Mouse (Mus musculus): ENCODE measurements at regions not wholly inside any gene's neighbourhood (a gene's known extent, or its start where the extent isn't known, plus 50 kb on each side); places are given as distances from the start of the nearest gene placed in this dataset.

DNA sequence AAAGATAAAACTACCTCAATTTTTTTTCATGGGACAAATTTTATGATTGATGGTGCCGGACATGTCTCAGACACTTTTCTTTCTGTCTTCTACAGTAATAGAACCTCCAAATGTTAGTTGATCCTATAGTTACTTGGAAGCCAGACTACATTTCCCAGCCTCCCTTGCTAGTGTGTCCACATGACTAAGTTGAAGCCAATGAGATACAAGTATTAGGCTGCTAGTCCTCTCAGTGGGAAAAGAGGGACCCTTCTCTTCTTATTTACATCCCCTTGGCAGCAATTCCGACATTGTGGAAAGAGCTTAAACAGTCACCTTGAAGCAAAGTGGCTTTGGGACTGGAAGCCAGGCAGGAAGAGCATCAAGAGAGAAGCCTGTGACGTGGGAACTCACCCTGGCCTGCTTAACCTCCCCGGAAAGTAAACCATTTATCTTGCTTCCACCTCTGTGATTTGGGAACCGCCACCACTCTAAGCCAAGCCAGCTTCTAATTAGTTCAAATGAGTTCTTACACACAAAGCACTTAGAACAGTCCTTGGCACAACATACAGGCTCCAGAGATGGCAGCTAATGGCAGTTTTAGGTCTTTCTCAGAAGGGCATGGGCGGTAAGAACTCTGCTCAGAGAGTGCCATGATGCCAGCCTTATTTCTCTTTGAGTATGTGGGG, 241.4 kb upstream of the Gm4791 start:
- Histone ChIP-seq H3K4me1 (ENCODE audit: control insufficient read depth, insufficient read depth, low read length) (peaks cover under 1% of the 10 kb centered on the region; the same call in 1 of the 2 replicates), H3K27ac (ENCODE audit: low read depth, low read length) (0 out of 2 replicates have a peak overlapping the region, but pooled peaks have one; percentile 22)

GRCm38 (mm10) chr9:46751981-46752380, 246.6 kb upstream of the Gm4791 start:
- no peaks in the 10 kb centered on the region for H3K9me3 ChIP-seq (ENCODE audit: control insufficient read depth, low read length)
- WGBS = 45% methylated on average over 5 of the region's 5 CpGs
- H3K4me1 ChIP-seq (ENCODE audit: control insufficient read depth, insufficient read depth, low read length) = peaks cover 3% of the 10 kb centered on the region; the same call in 1 of the 2 replicates
- H3K27me3 ChIP-seq (ENCODE audit: control insufficient read depth, insufficient read depth, low read length) = no peaks in the 10 kb centered on the region
- H3K4me3 ChIP-seq (ENCODE audit: low read depth, low read length) = no peak overlapping the region
- no peaks in the 10 kb centered on the region for H3K36me3 ChIP-seq (ENCODE audit: control insufficient read depth, insufficient read depth, low read length)
- H3K27ac ChIP-seq (ENCODE audit: low read depth, low read length) = no peak overlapping the region
- H3K9ac ChIP-seq (replicated peaks; ENCODE audit: low read depth, low read length) = no peak overlapping the region
- no peak overlapping the region for H3K4me2 ChIP-seq (ENCODE audit: low read depth, low read length)
- no peak for ATAC-seq (ENCODE audit: low read depth)

More for the DNA sequence above, 241.4 kb upstream of the Gm4791 start:
- Histone ChIP-seq H3K9me3 (ENCODE audit: control insufficient read depth, low read length) (no peaks in the 10 kb centered on the region), H3K36me3 (ENCODE audit: control insufficient read depth, insufficient read depth, low read length) (no peaks in the 10 kb centered on the region), H3K9ac (replicated peaks; ENCODE audit: low read depth, low read length) (no peak overlapping the region), H3K27me3 (ENCODE audit: control insufficient read depth, insufficient read depth, low read length) (no peaks in the 10 kb centered on the region), H3K4me3 (ENCODE audit: low read depth, low read length) (no peak overlapping the region), H3K4me2 (ENCODE audit: low read depth, low read length) (no peak overlapping the region)
- no peak for ATAC-seq (ENCODE audit: low read depth)
- 67% methylated on average over 6 of the region's 6 CpGs for WGBS

GRCm38 (mm10) chr9:46749441-46749840, 249.1 kb upstream of the Gm4791 start:
- no peak overlapping the region for H3K9ac ChIP-seq (replicated peaks; ENCODE audit: low read depth, low read length)
- no peaks in the 10 kb centered on the region for H3K27me3 ChIP-seq (ENCODE audit: control insufficient read depth, insufficient read depth, low read length)
- peaks cover 3% of the 10 kb centered on the region; the same call in 1 of the 2 replicates for H3K4me1 ChIP-seq (ENCODE audit: control insufficient read depth, insufficient read depth, low read length)
- 69% methylated on average over 6 of the region's 6 CpGs for WGBS
- ATAC-seq (ENCODE audit: low read depth) = no peak
- no peak overlapping the region for H3K4me3 ChIP-seq (ENCODE audit: low read depth, low read length)
- no peaks in the 10 kb centered on the region for H3K9me3 ChIP-seq (ENCODE audit: control insufficient read depth, low read length)
- no peaks in the 10 kb centered on the region for H3K36me3 ChIP-seq (ENCODE audit: control insufficient read depth, insufficient read depth, low read length)
- H3K27ac ChIP-seq (ENCODE audit: low read depth, low read length) = no peak overlapping the region
- no peak overlapping the region for H3K4me2 ChIP-seq (ENCODE audit: low read depth, low read length)

DNA sequence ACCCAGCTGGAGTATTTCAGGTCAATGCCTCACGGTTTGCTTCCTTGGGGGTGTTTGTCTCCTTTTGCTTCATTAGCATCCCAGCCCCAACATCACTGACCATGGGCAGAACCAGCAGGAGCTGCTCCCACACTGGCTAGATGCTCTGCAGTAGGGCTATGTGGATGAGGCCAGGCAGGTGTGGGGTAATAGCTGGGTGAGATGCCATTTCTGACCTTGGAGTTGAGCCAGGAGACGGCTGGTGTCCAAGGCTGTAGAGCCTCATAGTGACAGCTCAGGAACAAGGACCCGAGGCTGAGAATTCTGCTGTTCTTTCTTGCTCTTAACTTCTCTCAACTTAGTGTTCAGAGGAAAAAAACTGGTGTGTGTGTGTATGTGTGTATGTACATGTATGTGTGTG, 252.3 kb upstream of the Gm4791 start:
- Histone ChIP-seq H3K36me3 (ENCODE audit: control insufficient read depth, insufficient read depth, low read length) (no peaks in the 10 kb centered on the region), H3K4me2 (ENCODE audit: low read depth, low read length) (no peak overlapping the region), H3K4me3 (ENCODE audit: low read depth, low read length) (no peak overlapping the region), H3K27me3 (ENCODE audit: control insufficient read depth, insufficient read depth, low read length) (no peaks in the 10 kb centered on the region), H3K27ac (ENCODE audit: low read depth, low read length) (no peak overlapping the region), H3K9me3 (ENCODE audit: control insufficient read depth, low read length) (no peaks in the 10 kb centered on the region), H3K4me1 (ENCODE audit: control insufficient read depth, insufficient read depth, low read length) (no peaks in the 10 kb centered on the region), H3K9ac (replicated peaks; ENCODE audit: low read depth, low read length) (no peak overlapping the region)
- ATAC-seq (ENCODE audit: low read depth) = no peak
- WGBS = 85% methylated on average over 3 of the region's 3 CpGs

GRCm38 (mm10) chr9:46740496-46740895, 258.0 kb upstream of the Gm4791 start:
- ATAC-seq (ENCODE audit: low read depth) = no peak
- Histone ChIP-seq H3K9ac (replicated peaks; ENCODE audit: low read depth, low read length) (no peak overlapping the region), H3K4me2 (ENCODE audit: low read depth, low read length) (no peak overlapping the region), H3K27ac (ENCODE audit: low read depth, low read length) (no peak overlapping the region), H3K9me3 (ENCODE audit: control insufficient read depth, low read length) (no peaks in the 10 kb centered on the region), H3K4me1 (ENCODE audit: control insufficient read depth, insufficient read depth, low read length) (peaks cover 7% of the 10 kb centered on the region; the same call in 1 of the 2 replicates), H3K4me3 (ENCODE audit: low read depth, low read length) (no peak overlapping the region), H3K36me3 (ENCODE audit: control insufficient read depth, insufficient read depth, low read length) (no peaks in the 10 kb centered on the region), H3K27me3 (ENCODE audit: control insufficient read depth, insufficient read depth, low read length) (no peaks in the 10 kb centered on the region)
- 74% methylated on average over 4 of the region's 4 CpGs for WGBS

DNA sequence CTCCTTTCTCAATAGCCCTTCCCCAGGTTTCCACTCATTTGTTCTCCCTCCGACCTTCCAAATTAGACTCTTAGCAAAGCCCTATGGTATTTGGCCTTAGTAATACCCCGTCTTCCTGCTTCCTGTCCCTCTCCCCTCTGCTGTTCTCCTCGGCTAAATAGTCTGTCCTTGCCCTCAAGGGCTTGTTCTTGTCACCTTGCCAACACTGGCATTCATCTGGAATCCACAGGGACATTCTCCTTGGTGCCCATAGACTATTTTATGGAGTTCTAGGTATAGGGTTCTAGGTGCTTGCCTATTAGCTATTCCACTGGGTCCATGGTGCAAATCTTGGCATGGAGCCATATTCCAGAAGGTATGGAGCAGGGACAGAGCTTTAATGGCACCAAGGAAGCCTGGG, 259.2 kb upstream of the Gm4791 start:
- H3K9ac ChIP-seq (replicated peaks; ENCODE audit: low read depth, low read length) = no peak overlapping the region
- H3K4me1 ChIP-seq (ENCODE audit: control insufficient read depth, insufficient read depth, low read length) = peaks cover 7% of the 10 kb centered on the region; the same call in 1 of the 2 replicates
- no peak overlapping the region for H3K4me2 ChIP-seq (ENCODE audit: low read depth, low read length)
- no peak overlapping the region for H3K4me3 ChIP-seq (ENCODE audit: low read depth, low read length)
- no peaks in the 10 kb centered on the region for H3K27me3 ChIP-seq (ENCODE audit: control insufficient read depth, insufficient read depth, low read length)
- no peak overlapping the region for H3K27ac ChIP-seq (ENCODE audit: low read depth, low read length)
- WGBS = 63% methylated on average over 3 of the region's 3 CpGs
- H3K9me3 ChIP-seq (ENCODE audit: control insufficient read depth, low read length) = no peaks in the 10 kb centered on the region
- ATAC-seq (ENCODE audit: low read depth) = no peak
- H3K36me3 ChIP-seq (ENCODE audit: control insufficient read depth, insufficient read depth, low read length) = no peaks in the 10 kb centered on the region

DNA sequence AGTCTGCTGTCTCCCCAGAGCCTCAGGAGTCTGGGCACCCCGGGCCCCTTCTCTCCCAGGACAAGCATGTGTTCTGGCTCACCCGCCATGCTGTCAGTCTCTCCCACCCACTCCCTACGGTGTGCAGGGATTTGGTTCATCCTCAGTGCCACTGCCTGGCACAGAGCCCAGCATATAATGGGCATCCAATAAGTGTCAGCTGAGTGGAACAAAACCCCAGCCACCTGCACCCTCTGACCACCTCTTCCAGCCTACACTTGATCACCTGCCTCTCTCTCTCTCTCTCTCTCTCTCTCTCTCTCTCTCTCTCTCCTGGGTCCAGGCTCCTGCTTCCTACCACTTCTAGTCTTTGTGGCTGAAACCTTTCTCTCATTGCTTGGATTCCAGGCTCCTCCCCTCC, 259.9 kb upstream of the Gm4791 start:
- Histone ChIP-seq H3K9me3 (ENCODE audit: control insufficient read depth, low read length) (no peaks in the 10 kb centered on the region), H3K27ac (ENCODE audit: low read depth, low read length) (no peak overlapping the region), H3K4me1 (ENCODE audit: control insufficient read depth, insufficient read depth, low read length) (peaks cover 7% of the 10 kb centered on the region; the same call in 1 of the 2 replicates), H3K27me3 (ENCODE audit: control insufficient read depth, insufficient read depth, low read length) (no peaks in the 10 kb centered on the region), H3K4me2 (ENCODE audit: low read depth, low read length) (no peak overlapping the region), H3K9ac (replicated peaks; ENCODE audit: low read depth, low read length) (no peak overlapping the region), H3K4me3 (ENCODE audit: low read depth, low read length) (no peak overlapping the region), H3K36me3 (ENCODE audit: control insufficient read depth, insufficient read depth, low read length) (no peaks in the 10 kb centered on the region)
- ATAC-seq (ENCODE audit: low read depth) = no peak; the same call in 1 of the 2 replicates
- WGBS = 43% methylated on average over 3 of the region's 3 CpGs

DNA sequence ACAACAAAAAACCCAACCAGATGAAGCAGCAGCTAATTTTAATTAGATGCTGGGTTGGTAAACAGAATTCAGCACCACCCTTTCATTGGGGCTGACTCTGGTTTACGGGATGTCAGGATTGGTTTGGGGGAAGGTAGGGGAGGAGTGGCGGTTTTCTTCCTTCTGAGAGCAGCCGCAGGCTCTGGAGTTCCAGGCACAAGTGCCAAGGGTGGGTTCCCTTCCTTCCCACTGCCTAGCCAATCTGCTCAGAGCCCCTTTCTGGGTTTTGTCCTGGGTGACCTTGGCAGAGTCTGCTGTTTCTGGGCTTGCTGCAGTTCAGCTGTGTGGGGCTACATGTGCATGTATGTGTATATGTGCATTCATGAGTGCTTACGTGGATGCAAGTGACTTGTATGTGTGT, 260.5 kb upstream of the Gm4791 start:
- Histone ChIP-seq H3K36me3 (ENCODE audit: control insufficient read depth, insufficient read depth, low read length) (no peaks in the 10 kb centered on the region), H3K4me1 (ENCODE audit: control insufficient read depth, insufficient read depth, low read length) (peaks cover 7% of the 10 kb centered on the region; the same call in 1 of the 2 replicates), H3K9me3 (ENCODE audit: control insufficient read depth, low read length) (no peaks in the 10 kb centered on the region), H3K4me2 (ENCODE audit: low read depth, low read length) (no peak overlapping the region), H3K9ac (replicated peaks; ENCODE audit: low read depth, low read length) (0 out of 2 replicates have a peak overlapping the region, but pooled peaks have one; percentile 2), H3K4me3 (ENCODE audit: low read depth, low read length) (no peak overlapping the region), H3K27ac (ENCODE audit: low read depth, low read length) (no peak overlapping the region), H3K27me3 (ENCODE audit: control insufficient read depth, insufficient read depth, low read length) (no peaks in the 10 kb centered on the region)
- ATAC-seq (ENCODE audit: low read depth) = no peak
- WGBS = 52% methylated on average over 4 of the region's 4 CpGs

GRCm38 (mm10) chr9:46737446-46737845, 261.1 kb upstream of the Gm4791 start:
- Histone ChIP-seq H3K36me3 (ENCODE audit: control insufficient read depth, insufficient read depth, low read length) (no peaks in the 10 kb centered on the region), H3K4me3 (ENCODE audit: low read depth, low read length) (no peak overlapping the region), H3K4me1 (ENCODE audit: control insufficient read depth, insufficient read depth, low read length) (peaks cover 7% of the 10 kb centered on the region; the same call in 1 of the 2 replicates), H3K27ac (ENCODE audit: low read depth, low read length) (no peak overlapping the region), H3K9ac (replicated peaks; ENCODE audit: low read depth, low read length) (no peak overlapping the region), H3K4me2 (ENCODE audit: low read depth, low read length) (no peak overlapping the region), H3K27me3 (ENCODE audit: control insufficient read depth, insufficient read depth, low read length) (no peaks in the 10 kb centered on the region), H3K9me3 (ENCODE audit: control insufficient read depth, low read length) (no peaks in the 10 kb centered on the region)
- WGBS = 30% methylated on average over 3 of the region's 3 CpGs
- ATAC-seq (ENCODE audit: low read depth) = no peak

Data from neural tube, embryonic 14.5 days (tissue).